Mouse (Mus musculus) lung, postnatal 36 days (tissue): ENCODE results near the gene Naa35.
"Not testable (repeated sequence)": the region's sequence is repeated elsewhere in the genome, so short reads cannot be mapped to it uniquely, and the experiment has no call there.

Source experiments
- DNase-seq: peaks from one replicate; pipeline ENCODE4 v3.0.0; 2022; ENCODE audit warnings: mixed read lengths

Naa35 gene

DNA sequence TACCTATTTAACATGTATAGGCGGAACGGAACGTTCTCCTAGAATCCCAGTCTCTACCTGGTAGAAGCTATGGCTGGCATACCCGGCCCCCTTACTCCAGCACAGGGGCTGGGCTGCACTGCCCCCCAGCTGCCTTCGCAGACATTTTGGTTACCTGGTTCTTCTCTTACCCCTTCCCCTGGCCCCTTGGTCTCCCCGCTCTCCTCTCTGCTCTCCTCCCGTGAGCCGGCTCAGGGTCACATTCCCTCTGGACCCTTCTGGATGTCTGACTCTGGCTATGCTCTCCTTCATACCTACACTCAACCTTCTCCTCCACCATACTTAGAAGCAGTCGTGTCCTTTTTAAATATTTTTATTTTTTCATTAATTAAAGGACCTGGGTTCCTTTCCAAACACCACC lies 578 bp upstream of the Naa35 start:
- peak; percentile 27 for DNase-seq

DNA sequence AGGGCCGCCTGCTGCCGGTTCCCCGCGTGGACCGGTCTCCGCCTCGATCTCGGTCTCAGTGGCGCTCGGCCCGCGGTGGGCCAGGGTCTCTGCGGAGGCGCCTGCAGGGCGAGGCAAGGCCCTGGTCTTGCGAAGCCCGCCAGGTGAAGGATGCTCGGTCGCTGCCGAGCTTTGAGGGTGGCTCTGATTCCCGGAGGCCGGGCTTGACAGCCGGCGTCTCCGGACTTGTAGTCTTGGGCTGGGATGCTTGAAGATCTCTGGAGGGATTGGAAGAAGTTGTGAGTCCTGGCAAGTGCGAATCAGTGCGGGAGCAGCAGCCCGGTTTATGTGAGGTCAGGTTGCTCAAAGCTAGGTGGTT lies 568 bp downstream of the Naa35 start:
- DNase-seq = no peak

DNA sequence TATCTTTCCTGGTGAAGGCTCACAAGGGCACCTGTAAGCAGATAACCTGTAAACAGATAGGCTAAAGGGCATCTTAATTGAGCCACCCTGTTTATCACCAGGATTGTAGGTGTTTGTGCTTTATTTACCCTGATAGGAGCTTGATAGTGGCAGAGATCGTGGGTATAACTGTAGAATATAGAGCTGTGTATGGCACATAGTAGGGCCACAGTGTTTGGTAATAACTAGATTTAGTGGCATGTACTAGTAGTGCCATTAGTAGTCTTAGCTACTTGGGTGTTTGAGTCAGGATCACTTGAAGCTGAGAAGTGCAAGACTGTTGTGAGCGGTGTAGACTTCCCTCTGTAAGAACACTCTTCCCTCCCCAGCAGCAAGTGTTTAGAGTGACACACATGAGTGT lies 2.1 kb downstream of the Naa35 start:
- no peak for DNase-seq

DNA sequence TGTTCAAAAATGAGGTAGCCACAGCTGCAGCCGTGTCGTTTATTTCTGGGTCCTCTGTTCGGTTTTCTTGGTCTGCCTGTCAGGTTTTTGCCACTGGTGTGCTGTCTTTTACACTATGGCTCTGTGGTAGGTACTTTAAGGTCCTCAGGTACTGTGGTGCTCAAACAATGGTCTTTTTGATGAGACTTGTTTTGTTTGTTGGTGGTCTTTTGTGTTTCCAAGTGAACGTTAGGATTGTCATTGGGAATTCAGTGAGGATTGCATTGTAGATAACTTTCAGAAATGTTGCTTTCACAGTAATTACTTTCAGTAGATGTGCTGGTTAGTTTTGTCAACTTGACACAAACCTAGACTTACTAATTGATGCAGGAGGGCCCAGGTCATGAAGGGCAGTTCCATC lies 4.6 kb downstream of the Naa35 start:
- DNase-seq = no peak

DNA sequence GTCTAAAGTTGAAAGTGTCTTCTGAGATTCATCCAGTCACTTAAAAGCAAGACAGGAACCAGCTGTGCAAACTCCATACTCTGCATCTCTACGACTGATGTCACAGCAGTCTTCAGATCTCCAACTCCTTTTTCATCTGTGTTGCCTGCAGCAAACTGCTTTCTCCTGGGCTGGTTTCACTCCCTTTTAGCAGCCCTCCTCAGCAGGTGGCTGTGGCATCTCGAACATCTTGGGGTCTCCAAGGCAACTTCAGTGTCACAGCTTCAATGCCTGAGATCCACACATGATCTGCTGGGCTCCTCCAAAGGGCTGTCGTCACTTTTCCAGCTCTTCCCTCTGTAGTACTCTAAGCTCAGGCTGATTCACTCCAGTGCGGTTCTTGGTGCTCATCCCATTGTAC lies 5.6 kb downstream of the Naa35 start:
- no peak for DNase-seq

DNA sequence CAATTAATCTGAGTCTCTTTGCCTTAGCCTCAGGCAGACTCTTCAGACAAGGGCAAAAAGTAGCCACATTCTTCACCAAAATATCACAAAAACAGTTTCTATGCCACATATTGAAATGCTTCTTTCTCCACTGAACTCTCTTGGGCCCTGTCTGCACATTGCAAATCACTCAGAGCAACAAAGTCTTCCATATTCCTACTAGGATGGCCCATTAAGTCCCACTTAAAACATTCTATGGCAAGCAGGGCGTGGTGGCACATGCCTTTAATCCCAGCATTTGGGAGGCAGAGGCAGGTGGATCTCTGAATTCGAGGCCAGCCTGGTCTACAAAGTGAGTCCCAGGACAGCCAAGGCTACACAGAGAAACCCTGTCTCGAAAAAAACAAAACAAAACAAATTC lies 7.0 kb downstream of the Naa35 start:
- DNase-seq = not testable (repeated sequence)

DNA sequence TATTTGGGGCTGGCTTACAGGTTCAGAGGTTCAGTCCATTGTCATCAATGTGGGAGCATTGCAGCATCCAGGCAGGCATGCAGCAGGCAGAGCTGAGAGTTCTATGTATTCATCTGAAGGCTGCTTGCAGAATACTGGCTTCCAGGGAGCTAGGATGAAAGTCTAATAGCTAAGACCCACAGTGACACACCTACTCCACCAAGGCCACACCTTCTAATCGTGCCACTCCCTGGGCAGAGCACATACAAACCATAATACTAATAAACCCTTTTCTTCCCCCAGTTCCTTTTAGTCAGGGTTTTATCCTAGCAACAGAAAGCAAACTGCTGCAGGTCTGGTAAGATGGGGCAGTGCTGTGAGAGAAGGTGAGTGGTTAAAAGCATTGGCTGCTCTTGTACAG lies 7.6 kb downstream of the Naa35 start:
- no peak for DNase-seq

DNA sequence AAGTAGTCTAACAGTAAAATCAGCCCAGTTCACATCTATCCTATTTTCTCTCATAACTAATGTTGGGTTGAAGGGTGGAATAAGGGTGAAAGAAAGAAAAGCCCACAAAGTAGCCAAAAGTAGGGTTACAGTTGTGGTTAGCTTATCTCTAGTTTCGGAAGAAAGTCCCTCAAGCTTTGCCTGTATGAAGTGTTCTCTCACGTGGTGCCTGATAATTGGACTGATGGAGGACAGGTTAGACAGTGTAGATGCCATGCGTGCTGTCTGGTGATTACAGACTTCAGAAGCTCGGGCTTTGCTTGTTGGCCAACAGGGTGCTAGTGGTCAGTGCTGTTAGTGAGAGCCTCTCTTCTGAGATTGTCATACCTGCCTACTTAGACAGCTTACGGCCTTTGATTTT lies 18.0 kb downstream of the Naa35 start:
- DNase-seq = no peak

DNA sequence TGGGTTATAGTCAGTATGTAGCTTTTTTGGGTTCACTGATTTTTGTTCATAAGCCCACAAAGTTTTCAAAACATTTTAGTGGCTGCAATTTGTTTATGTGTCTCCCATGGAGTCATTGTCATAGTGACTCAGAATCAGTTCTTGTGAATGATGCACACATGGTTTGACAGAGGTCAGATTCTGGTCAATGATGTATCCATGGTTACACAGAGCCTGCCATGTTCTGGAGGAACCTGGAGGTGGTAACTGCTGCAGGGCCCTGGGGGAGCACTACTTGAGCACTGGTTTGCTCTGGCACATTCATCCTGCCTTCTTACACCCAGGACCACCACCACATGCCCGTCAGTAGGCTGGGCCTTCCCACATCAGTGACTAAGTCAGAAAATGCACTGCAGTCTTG lies 19.5 kb downstream of the Naa35 start:
- no peak for DNase-seq

DNA sequence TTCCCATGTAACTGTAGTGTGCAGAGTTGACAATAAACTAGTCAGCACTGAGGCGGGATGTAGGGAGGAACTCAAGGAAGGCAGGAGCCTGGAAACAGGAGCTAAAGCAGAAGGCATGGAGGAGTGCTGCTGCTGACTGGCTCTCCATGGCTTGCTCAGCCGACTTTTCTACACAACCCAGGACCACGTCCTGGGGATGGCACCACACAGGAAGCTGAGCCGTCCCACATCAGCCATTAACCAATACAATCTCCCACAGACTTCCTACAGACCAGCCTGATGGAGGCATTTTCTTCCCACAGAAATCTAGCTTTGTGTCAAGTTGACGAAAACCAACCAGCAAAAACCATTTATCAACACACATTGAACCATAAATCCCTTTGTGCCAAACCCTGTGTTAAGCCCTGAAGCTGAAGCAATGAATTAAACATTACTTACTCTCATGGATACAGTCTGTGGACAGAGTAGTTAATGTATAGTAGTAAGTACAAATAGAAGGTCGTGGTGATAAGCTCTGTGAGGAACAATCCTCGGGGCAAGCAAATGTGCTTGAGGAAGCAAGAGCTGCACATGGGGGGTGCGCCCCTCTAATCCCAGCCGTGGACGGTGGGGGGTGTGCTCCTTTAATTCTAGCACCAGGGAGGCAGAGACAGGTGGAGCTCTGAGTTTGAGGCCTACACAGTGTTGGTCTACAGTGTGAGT lies 20.3 kb downstream of the Naa35 start:
- DNase-seq = no peak

DNA sequence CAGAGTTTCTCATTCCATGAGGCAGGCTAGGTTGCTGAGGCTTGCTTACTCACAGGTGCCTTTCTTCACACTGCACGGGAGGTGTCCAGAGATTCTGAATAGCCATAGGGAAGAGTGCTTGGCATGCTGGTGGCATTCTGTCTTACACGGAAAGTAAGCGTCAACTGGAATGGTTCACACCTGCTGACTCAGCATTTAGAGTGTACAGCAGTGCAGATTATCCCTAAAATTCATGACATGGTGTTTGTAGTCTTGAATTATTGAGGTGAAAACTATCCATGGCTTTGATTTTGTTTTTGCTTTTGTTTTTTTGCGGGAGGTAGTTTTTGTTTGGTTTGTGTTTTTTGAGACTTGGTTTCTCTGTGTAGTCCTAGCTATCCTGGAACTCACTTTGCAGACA lies 24.8 kb downstream of the Naa35 start:
- no peak for DNase-seq

DNA sequence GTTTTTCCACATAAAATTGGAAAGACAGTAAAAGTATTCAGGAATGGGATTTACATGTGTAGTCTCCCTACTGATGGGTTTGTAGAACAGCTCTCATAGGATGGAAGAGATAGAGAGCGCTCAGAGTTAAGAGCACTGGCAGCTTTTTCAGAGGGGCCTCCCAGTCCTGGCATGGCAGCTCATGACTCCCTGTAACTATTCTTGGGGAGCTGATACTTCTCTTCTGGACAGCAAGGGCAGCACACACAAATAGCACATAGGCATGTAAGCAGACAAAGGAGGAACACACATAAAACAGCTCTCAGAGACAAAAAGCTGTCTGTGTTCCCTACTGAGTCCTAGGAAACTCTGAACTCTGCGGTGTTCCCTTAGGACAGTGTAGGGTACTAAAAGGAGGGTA lies 25.4 kb downstream of the Naa35 start:
- DNase-seq = no peak

DNA sequence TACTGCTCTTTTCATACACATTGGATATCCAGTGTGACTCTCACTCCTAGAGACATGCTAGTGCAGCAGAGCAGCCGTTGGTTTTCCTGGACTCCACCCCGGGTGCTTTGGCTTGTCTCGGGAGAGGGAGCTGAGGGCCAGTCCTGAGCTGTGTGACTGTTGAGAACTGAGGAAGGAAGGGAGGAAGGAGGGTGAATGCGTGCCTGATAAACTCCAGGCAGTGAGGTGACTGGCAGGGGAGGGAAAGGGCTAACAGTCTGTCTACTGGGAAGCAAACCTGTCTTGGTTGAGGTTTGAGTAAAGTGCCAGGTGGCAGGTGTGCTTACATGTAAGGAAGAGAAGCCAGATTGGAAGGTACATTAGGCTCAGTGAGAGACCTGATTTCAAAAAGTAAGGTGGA lies 28.8 kb downstream of the Naa35 start:
- DNase-seq = no peak

DNA sequence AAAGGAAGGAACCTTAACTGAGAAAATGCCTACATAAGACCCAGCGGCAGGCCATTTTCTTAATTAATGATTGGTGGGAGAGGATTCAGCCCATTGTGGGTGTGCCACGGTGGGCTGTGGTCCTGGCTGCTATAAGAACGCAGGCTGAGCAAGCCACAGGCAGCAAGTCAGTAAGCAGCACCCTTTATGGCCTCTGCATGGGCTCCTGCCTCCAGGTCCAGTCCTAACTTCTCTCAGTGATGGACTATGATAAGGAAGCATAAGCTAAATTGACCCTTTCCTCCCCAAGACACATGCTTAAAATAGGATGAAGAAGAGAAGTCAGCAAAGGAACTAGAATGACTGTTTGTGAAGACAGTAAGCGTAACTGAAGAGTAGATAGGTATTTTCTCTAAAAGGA lies 30.1 kb downstream of the Naa35 start:
- DNase-seq = no peak

DNA sequence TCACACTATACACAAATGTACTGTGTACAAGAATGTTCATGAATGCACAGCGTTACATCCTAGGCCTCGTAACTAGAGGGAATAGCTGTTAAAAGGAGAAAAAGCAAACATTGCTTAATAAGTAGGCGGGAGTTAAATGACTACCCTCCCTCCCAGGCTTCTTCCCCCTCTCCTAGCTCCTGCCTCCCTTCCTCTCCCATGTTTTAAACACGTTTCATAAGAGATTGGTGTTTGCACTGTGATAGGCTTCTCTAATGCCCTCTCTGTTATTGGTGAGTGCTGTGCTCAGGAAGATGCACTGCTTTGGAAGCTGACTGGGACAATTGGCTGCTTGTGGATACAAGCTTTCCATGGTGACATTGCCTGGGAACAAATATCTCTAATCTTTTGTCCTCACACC lies 30.5 kb downstream of the Naa35 start:
- peak; percentile 4 for DNase-seq

DNA sequence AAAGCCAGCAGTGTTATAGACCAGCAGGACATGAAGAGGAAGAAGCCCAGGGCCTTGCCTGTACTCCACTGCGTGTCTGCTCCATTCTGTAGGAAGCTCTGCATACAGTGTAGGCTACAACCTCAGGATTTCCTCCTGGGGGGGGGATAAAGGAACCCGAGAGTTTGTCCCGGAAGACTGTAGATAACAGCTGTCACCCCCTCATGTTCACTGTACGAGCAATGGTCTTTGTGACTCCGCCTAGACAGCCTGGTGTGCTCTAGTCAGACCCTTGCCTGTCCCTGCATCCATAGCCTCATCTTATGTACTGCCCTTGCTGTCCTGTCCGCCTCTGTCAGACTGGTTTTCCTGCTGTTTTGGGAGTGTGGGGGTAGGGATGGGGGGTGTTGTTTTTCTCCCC lies 33.4 kb downstream of the Naa35 start:
- DNase-seq = no peak

DNA sequence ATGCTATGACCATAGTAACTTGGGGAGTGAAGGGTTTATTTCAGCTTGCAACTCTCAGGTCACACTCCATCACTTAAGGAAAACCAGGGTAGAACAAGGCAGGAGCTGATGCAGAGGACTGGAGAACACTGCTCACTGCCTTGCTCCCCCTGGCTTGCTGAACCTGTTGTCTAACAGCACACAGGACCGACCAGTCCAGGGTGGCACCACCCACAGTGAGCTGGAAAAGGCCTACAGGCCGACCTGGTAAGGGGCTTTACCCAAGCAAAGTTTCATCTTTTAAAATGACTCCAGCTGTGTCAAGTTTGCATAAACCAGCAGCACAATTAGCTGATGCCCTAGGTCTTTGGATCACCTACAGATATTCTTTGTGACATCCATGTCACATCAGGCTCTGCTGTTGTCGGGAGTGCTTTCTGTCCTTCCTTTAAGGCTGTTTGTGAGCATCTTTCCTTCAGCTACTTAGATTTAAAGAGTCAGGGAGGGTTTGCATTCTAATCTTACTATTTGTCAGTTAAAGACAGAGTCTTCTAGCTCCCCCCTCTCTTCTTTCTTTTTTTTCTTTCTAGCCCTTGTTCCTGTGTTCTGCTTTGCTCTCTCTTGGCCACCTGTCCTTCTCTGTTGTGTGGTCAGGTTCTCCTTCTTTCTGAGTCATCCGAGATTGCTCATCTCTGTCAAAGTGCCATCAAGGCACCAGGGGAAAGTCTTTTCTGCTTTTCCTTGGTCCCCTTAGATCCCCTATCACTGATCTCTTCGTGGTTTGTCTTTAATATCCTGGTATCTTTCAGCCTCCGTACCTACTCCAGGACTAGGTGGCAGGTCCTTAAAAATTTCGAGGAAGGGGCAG lies 36.8 kb downstream of the Naa35 start:
- no peak for DNase-seq

DNA sequence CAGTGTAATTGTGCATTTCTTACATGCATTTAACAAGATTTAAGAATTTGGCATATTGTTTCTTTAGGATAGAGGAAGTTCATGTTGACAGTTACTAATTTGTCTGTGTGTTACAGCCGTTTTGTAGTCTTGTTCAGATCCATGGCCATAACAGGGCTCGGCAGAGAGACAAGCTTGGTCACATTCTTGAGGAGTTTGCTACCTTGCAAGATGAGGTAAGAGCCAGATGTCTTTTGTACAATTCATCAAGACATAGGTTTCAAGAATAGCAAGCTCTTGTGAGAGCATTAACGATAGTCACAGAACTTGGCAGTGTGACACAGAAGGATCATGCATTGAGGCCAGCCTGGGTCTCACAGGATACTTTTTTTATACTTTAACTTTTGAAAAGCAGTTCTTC lies 39.3 kb downstream of the Naa35 start:
- DNase-seq = no peak

DNA sequence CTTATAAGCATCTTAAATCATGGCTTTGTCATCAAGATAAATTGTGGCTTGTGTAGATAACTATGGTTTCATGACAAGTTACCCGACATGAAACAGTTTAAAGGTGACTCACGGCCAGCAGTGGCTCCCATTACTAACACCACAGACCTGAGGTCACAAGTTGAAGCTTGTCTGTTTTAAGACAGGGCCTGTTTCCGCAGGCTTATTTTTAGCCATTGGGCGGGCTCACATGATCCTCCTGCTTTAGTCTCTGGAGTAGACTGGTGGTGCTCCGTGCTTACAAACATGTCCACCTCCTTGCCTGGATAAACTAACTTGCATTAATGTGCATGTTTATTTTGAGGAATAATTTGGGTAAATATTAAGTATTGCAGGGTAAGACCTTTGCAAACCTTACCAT lies 39.8 kb downstream of the Naa35 start:
- no peak for DNase-seq

DNA sequence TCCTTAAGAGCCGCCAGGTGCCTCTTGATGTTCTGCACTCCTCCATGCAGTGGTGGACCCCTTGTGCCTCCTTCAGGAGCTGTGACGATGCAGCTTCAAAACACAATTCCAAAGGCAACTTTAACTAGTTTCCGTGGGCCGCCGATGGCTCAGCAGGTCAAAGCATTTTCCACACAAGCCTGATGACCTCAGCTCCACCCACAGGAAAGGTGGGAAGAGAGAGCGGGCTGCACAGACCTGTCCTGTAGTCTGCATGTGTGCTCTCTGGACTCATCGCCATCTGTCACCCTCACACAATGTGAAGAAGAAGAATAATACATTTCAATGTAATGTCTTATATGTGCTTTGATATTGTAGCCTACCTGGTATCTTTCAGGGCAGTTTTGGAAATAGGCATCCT lies 41.7 kb downstream of the Naa35 start:
- no peak for DNase-seq

DNA sequence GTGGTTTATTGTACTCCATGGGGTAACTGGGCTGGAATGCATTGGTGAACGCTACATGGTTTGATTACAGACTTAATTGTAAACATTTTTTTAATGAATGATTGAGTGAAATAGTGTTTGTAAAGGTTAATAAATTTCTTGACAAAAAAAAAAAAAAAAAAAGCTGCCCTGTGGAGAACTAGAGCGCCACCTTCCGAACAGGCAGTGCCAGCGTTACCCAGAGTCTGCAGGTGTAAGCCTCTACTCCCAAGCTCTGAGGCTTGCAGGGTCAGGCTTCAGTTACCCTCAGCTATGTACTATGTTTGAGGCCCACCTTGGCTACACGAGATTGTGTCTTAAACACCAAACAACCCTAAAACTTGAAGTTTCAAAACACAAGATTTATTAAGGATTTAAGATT lies 49.6 kb downstream of the Naa35 start:
- DNase-seq = no peak

DNA sequence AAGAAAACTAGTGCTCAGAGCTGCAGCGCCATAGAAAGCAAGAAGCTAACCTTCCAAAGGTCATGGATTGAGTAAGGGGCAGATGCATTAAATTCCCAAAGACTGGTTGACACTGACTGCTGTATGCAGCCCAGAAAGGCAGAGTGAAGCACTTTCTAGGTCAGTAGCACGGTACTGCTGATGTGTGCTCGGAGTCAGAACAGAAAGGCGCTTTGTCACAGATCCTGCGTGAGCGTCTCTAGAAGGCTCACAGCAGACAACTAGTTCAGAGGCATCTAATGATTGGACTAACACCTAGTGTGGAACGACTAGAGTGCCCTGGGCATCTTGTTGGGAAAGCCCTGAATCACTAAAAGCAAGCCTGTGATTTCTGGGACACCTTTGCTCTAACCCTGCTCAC lies 52.7 kb downstream of the Naa35 start:
- DNase-seq = no peak

DNA sequence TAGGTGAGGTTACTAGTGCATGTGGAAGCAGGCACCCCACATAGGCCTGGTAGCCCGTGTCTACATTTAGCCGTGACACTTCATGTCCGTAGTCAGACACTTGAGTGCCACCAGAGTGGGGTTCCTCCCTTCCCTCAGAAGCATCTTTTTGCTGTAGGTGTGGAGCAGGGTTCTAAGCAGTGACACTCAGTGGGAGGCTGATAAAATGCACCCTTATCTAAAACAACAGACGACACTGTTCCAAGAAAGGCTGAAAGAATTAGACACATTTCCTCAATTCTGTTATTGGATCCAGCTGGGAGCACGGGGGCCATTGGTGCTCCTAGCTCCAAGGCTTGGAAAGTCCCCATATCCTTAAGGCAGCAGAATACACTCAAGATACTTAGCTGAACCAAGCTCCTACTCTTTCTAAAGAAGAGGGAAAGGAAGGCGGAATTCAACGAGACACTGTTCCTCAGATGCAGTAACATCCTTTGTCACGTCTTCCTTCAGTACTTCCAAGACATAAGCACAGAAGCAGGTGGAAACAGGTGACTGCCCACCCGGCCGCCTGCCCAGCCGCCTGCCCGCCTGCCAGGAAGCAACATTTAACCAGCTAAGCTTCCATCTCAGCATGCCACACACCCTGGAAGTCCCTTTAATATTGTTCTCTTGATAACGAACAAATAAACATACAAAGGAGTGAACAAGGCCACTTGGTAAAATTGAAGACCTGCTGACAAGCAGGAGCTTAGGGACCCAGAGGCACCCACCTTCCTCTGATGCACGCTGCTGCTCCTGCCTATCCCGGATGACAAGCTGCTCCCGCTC lies 54.5 kb downstream of the Naa35 start:
- no peak for DNase-seq

DNA sequence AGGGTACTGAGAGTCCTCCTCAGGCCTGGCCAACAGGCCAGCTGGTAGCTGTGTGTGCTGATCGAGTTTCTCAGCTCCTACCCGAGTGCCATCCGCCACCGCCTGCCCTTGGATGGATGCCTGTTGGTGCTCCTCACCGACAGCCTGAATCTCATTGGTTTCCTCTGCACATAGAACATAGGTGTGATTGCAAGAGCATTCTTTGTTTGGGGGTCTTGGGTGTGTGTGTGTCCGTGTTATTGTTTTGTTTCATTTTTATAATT lies 55.0 kb downstream of the Naa35 start:
- DNase-seq = no peak
